Mouse (Mus musculus) midbrain, embryonic 16.5 days (tissue): ENCODE measurements at regions not wholly inside any gene's neighbourhood (a gene's known extent, or its start where the extent isn't known, plus 50 kb on each side); places are given as distances from the start of the nearest gene placed in this dataset.

ENCODE experiments used
- ATAC-seq: fragments of 200-750 bp; cut with Nextera tagmentation; 2 replicates; pipeline ENCODE4 v1.8.0; 2017; ENCODE audit warnings: moderate TSS enrichment
- H3K27ac ChIP-seq: fragments of 300-500 bp; sonication (generic); 2 replicates; pipeline ENCODE4 v1.5.1; 2014; ENCODE audit warnings: mild to moderate bottlenecking, low read length, mixed read lengths
- H3K27me3 ChIP-seq: fragments of 300-500 bp; sonication (generic); 2 replicates; pipeline ENCODE4 v1.6.1; 2014; ENCODE audit warnings: low read depth, low read length, mixed read lengths; ENCODE audit not compliant: control insufficient read depth, insufficient read depth
- H3K36me3 ChIP-seq: fragments of 300-500 bp; sonication (generic); 2 replicates; pipeline ENCODE4 v1.6.1; 2014; ENCODE audit warnings: mild to moderate bottlenecking, low read length, moderate library complexity, mixed read lengths; ENCODE audit not compliant: control insufficient read depth, insufficient read depth
- H3K4me1 ChIP-seq: fragments of 300-500 bp; sonication (generic); 2 replicates; pipeline ENCODE4 v1.6.1; 2014; ENCODE audit warnings: mild to moderate bottlenecking, low read length, mixed read lengths; ENCODE audit not compliant: control insufficient read depth, insufficient read depth
- H3K4me2 ChIP-seq: fragments of 300-500 bp; sonication (generic); 2 replicates; pipeline ENCODE4 v1.6.1; 2014; ENCODE audit warnings: mild to moderate bottlenecking, low read length, mixed read lengths
- H3K4me3 ChIP-seq: fragments of 300-500 bp; sonication (generic); 2 replicates; pipeline ENCODE4 v1.5.1; 2014; ENCODE audit warnings: low read depth, mild to moderate bottlenecking, low read length, moderate library complexity, mixed read lengths
- H3K9ac ChIP-seq: fragments of 300-500 bp; sonication (generic); 2 replicates; pipeline ENCODE4 v1.6.1; 2014; ENCODE audit warnings: low read depth, low read length, mixed read lengths
- H3K9me3 ChIP-seq: fragments of 300-500 bp; sonication (generic); replicated peaks from 2 replicates; pipeline ENCODE4 v1.6.1; 2014; ENCODE audit warnings: mild to moderate bottlenecking, low read length, mixed read lengths; ENCODE audit not compliant: control insufficient read depth, poor library complexity, severe bottlenecking
- WGBS: fragments of 180-500 bp; shearing (Covaris S2); extraction: QIAGEN DNeasy Blood & Tissue Kit; methylation state at CpG from one replicate; pipeline ENCODE4 v1.1.7; 2014; 5-methylcytosine and 5-hydroxymethylcytosine counted together

DNA sequence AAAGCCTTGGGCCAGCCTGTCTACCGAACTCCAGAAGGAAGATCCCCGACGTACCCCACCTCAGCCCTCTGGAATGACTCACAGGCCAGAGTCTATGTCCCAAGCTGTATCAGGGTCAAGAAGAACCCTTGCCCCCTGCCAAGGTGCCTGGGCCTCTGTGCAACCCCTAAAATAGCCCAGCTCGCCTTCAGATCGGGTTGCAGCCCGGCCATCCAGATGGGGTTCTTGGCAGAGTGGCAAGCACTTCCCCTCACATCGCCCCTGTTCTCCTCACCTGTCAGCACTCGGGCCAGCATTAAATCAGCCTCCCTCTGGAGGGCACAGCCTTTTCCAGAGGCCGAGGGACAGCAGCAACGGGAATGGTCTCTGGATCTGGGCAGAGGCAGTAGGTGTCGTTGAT lies 83.2 kb upstream of the Wnt4 start:
- no peaks in the 10 kb centered on the region for H3K9me3 ChIP-seq
- ATAC-seq: no peak
- H3K27ac ChIP-seq: no peak overlapping the region
- no peaks in the 10 kb centered on the region for H3K36me3 ChIP-seq
- no peaks in the 10 kb centered on the region for H3K4me1 ChIP-seq
- H3K27me3 ChIP-seq: no peaks in the 10 kb centered on the region
- no peak overlapping the region for H3K4me2 ChIP-seq
- H3K4me3 ChIP-seq: no peak overlapping the region
- 84% methylated on average over 11 of the region's 11 CpGs for WGBS
- H3K9ac ChIP-seq: no peak overlapping the region

DNA sequence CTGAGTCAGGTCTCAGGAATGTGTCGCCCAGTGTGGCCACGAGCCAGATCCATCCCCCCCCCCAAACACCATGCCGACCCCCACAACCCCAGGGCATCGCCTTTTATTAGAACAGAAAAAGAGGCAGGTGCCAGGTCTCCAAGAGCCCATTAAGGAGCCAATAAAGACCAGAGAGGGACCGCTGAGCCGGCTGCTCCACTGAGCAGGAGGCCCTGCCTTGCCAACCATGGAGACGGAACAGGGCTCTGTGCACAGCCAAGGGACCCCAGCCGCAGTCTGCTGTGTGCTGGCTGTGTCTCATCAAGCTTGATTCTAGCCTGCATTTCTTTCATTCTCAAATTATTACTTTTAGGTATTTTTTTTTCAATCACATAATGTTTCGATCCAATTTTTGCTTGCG lies 86.7 kb upstream of the Wnt4 start:
- Histone ChIP-seq H3K4me3 (no peak overlapping the region), H3K36me3 (no peaks in the 10 kb centered on the region), H3K27me3 (no peaks in the 10 kb centered on the region), H3K4me2 (no peak overlapping the region), H3K4me1 (no peaks in the 10 kb centered on the region), H3K27ac (no peak overlapping the region), H3K9ac (no peak overlapping the region), H3K9me3 (no peaks in the 10 kb centered on the region)
- no peak for ATAC-seq
- 61% methylated on average over 10 of the region's 10 CpGs for WGBS

DNA sequence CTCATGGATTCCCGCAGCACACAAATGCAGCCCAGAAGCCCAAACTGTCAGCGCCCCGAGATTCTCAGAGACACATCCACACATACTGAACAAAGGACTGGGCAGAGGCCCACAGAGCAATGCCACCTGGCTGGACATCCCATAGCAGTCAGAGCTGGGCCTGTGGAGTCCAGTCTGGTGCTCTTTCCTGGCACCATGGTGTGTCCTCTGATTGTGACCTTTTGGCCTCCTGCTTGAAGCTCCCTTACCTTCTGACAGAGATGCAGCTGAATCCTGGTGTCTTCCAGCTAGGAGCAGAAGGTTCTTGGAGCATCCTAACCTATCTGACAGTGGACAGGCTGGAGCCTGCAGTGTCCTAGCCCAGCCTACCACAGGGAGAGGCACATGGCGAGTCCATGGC lies 87.5 kb upstream of the Wnt4 start:
- H3K27ac ChIP-seq: no peak overlapping the region
- H3K4me3 ChIP-seq: no peak overlapping the region
- no peaks in the 10 kb centered on the region for H3K4me1 ChIP-seq
- H3K9me3 ChIP-seq: no peaks in the 10 kb centered on the region
- 91% methylated on average over 4 of the region's 4 CpGs for WGBS
- no peak overlapping the region for H3K9ac ChIP-seq
- no peaks in the 10 kb centered on the region for H3K27me3 ChIP-seq
- H3K36me3 ChIP-seq: no peaks in the 10 kb centered on the region
- ATAC-seq: no peak
- no peak overlapping the region for H3K4me2 ChIP-seq

- Histone ChIP-seq H3K27ac (no peak overlapping the region), H3K9ac (no peak overlapping the region), H3K4me1 (no peaks in the 10 kb centered on the region; the same call in 1 of the 2 replicates), H3K4me2 (no peak overlapping the region), H3K4me3 (no peak overlapping the region), H3K27me3 (no peaks in the 10 kb centered on the region), H3K36me3 (no peaks in the 10 kb centered on the region), H3K9me3 (no peaks in the 10 kb centered on the region)
- 79% methylated on average over 6 of the region's 6 CpGs for WGBS
- no peak for ATAC-seq
These were observed 88.2 kb upstream of the Wnt4 start for GRCm38 (mm10) chr4:137189058-137189457.

- no peaks in the 10 kb centered on the region; the same call in 1 of the 2 replicates for H3K4me1 ChIP-seq
- no peak for ATAC-seq
- H3K9ac ChIP-seq: no peak overlapping the region
- H3K4me3 ChIP-seq: no peak overlapping the region
- no peak overlapping the region for H3K27ac ChIP-seq
- 70% methylated on average over 3 of the region's 3 CpGs for WGBS
- H3K9me3 ChIP-seq: no peaks in the 10 kb centered on the region
- no peaks in the 10 kb centered on the region for H3K36me3 ChIP-seq
- no peak overlapping the region for H3K4me2 ChIP-seq
- no peaks in the 10 kb centered on the region for H3K27me3 ChIP-seq
These were observed 89.7 kb upstream of the Wnt4 start for GRCm38 (mm10) chr4:137187592-137187991.

DNA sequence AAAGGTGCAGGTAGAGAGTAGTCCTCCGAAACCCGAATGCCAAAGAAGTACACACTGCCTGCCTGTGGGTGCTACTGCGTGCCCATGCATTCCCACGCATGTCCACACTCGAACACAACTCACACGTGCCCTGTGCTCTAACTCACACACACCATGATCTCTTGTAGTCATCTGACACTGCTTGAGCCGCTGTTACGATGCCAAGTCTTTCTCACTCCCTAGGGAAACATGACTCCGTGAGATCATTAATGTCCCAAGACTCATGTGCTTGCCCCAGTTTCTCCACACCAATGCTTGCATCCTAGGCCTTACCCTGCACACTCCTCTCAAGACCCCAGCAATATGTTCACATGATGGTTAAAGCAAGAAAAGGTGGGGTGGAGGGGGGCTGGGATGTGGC lies 90.2 kb upstream of the Wnt4 start:
- H3K4me2 ChIP-seq: no peak overlapping the region
- no peak overlapping the region for H3K4me3 ChIP-seq
- no peaks in the 10 kb centered on the region for H3K9me3 ChIP-seq
- H3K27ac ChIP-seq: no peak overlapping the region
- no peaks in the 10 kb centered on the region for H3K27me3 ChIP-seq
- no peaks in the 10 kb centered on the region; the same call in 1 of the 2 replicates for H3K4me1 ChIP-seq
- H3K36me3 ChIP-seq: no peaks in the 10 kb centered on the region
- H3K9ac ChIP-seq: no peak overlapping the region
- WGBS: 92% methylated on average over 9 of the region's 9 CpGs
- ATAC-seq: no peak

- no peaks in the 10 kb centered on the region for H3K36me3 ChIP-seq
- H3K27ac ChIP-seq: no peak overlapping the region
- H3K4me1 ChIP-seq: no peaks in the 10 kb centered on the region; the same call in 1 of the 2 replicates
- H3K9me3 ChIP-seq: no peaks in the 10 kb centered on the region
- no peak overlapping the region for H3K9ac ChIP-seq
- no peak for ATAC-seq
- H3K4me2 ChIP-seq: no peak overlapping the region
- H3K4me3 ChIP-seq: no peak overlapping the region
- WGBS: 92% methylated on average over 4 of the region's 4 CpGs
- no peaks in the 10 kb centered on the region for H3K27me3 ChIP-seq
These were observed 92.3 kb upstream of the Wnt4 start for GRCm38 (mm10) chr4:137185001-137185400.

- Histone ChIP-seq H3K9ac (no peak overlapping the region), H3K4me1 (no peaks in the 10 kb centered on the region; the same call in 1 of the 2 replicates), H3K36me3 (no peaks in the 10 kb centered on the region), H3K4me2 (no peak overlapping the region), H3K9me3 (no peaks in the 10 kb centered on the region), H3K4me3 (no peak overlapping the region), H3K27ac (no peak overlapping the region), H3K27me3 (no peaks in the 10 kb centered on the region)
- 66% methylated on average over 10 of the region's 10 CpGs for WGBS
- ATAC-seq: no peak
These were observed 94.0 kb upstream of the Wnt4 start for GRCm38 (mm10) chr4:137183181-137183850.

DNA sequence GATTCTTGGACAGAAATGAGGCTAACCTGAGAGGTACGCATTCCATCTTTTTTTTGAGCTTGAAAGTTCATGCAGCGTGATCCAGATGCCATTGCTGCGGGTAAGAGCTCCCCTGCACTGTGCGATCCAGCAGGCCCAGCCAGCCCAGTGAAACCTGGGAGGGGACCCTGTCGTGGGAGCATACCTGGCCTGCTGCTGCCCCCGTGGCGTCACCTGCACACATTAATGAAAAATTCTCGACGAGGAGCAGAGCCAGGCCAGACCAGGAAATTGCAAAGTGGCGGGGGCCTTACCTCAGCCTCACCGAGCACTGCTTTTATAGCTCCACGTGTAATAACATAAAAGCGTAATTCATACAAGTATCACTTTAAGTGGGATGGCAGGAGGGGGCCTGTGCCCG lies 94.7 kb upstream of the Wnt4 start:
- WGBS: 90% methylated on average over 14 of the region's 14 CpGs

More for the DNA sequence above, 94.7 kb upstream of the Wnt4 start:
- no peaks in the 10 kb centered on the region for H3K9me3 ChIP-seq
- H3K4me2 ChIP-seq: no peak overlapping the region
- no peaks in the 10 kb centered on the region; the same call in 1 of the 2 replicates for H3K4me1 ChIP-seq
- H3K36me3 ChIP-seq: no peaks in the 10 kb centered on the region
- no peak for ATAC-seq
- no peak overlapping the region for H3K4me3 ChIP-seq
- H3K27ac ChIP-seq: no peak overlapping the region
- no peaks in the 10 kb centered on the region for H3K27me3 ChIP-seq
- H3K9ac ChIP-seq: no peak overlapping the region
